In genomic region chr3:98414296-98414695, GRCm38 (mm10) we compare ENCODE assay signal across 19 mouse cellular contexts. TPM values are rescaled to one million over a fixed set of nuclear protein-coding genes. Genes with fewer than 3 reads are reported as not detected.
DNase-seq lines count a peak whose midpoint lies in the region; ATAC-seq lines count a peak whose summit lies in the region.
"Had no signal": no experiment of that assay in that cellular context is flagged by ENCODE, and none has a peak within 500 bp of the region (broad histone marks: within the 10 kb centered on the region; RNA-seq: fewer than 3 reads in every experiment).

No protein-coding gene starts in this region.

- no peak overlapping the region for H3K9ac ChIP-seq in kidney, embryonic 15.5 days
- no peak overlapping the region for H3K9ac ChIP-seq in heart, embryonic 12.5 days
- H3K9ac ChIP-seq: liver, embryonic 12.5 days had no signal

- H3K4me1 ChIP-seq in kidney, embryonic 15.5 days: peaks cover 57% of the 10 kb centered on the region
- H3K4me1 ChIP-seq in heart, embryonic 12.5 days (replicated peaks): peaks cover 62% of the 10 kb centered on the region

- H3K27ac ChIP-seq in kidney, embryonic 15.5 days: 0 out of 2 replicates have a peak overlapping the region, but pooled peaks have one; percentile 43
- H3K27ac ChIP-seq in heart, embryonic 12.5 days (ENCODE audit: poor library complexity, severe bottlenecking): peak overlapping the region; percentile 92
- H3K27ac ChIP-seq: liver, embryonic 12.5 days had no signal

- H3K36me3 ChIP-seq in kidney, embryonic 15.5 days: no peaks in the 10 kb centered on the region
- no peaks in the 10 kb centered on the region for H3K36me3 ChIP-seq in heart, embryonic 12.5 days
- H3K36me3 ChIP-seq: liver, embryonic 12.5 days had no signal

- intact Hi-C loops in heart, postnatal 10 days (cut with DNase I): loop anchor here (10.0 kb wide), 1 partner anchor 389 kb away; no protein-coding TSS in a partner anchor

- DNase-seq in kidney, postnatal 36 days: no peak
- peak; percentile 58 to 61 for DNase-seq in heart, postnatal 10 days
- DNase-seq in lung, postnatal 14 days: peak; percentile 55
- no peak for DNase-seq in right cerebral cortex, adult 2 months (ENCODE audit: low spot score in 2 of 2)
- no peak for DNase-seq in urinary bladder, postnatal 14 days (ENCODE audit: low spot score)
- DNase-seq: adrenal gland, postnatal 25 days; cerebellum, postnatal 25 days; right cerebral cortex, postnatal 14 days; thymus, adult 18-20 months had no signal

- WGBS in kidney, embryonic 15.5 days: 50% methylated on average over 3 of the region's 3 CpGs
- 34% methylated on average over 3 of the region's 3 CpGs for WGBS in heart, embryonic 12.5 days

- no peak overlapping the region for H3K4me2 ChIP-seq in kidney, embryonic 15.5 days
- H3K4me2 ChIP-seq in heart, embryonic 12.5 days: no peak overlapping the region; the same call in 1 of the 2 replicates
- H3K4me2 ChIP-seq: liver, embryonic 12.5 days had no signal

- H3K4me3 ChIP-seq in kidney, embryonic 15.5 days (replicated peaks): no peak overlapping the region
- no peak overlapping the region for H3K4me3 ChIP-seq in heart, embryonic 12.5 days
- H3K4me3 ChIP-seq: liver, embryonic 12.5 days; megakaryocyte, embryonic 14.5 days had no signal

- no peak for ATAC-seq in kidney, embryonic 15.5 days (replicated peaks; ENCODE audit: low FRiP score)
- no peak for ATAC-seq in heart, embryonic 12.5 days (ENCODE audit: insufficient number of reproducible peaks, low FRiP score)
- ATAC-seq: CD4-positive, CD25-positive, alpha-beta regulatory T cell, adult 4 months; inflammation-experienced regulatory T-cells, adult 6 months; liver, embryonic 12.5 days had no signal

- no peaks in the 10 kb centered on the region for H3K27me3 ChIP-seq in kidney, embryonic 15.5 days
- H3K27me3 ChIP-seq in heart, embryonic 12.5 days (replicated peaks): no peaks in the 10 kb centered on the region
- H3K27me3 ChIP-seq: liver, embryonic 12.5 days; megakaryocyte, embryonic 14.5 days had no signal

- H3K9me3 ChIP-seq in kidney, embryonic 15.5 days (replicated peaks): no peaks in the 10 kb centered on the region
- H3K9me3 ChIP-seq in heart, embryonic 12.5 days (replicated peaks): no peaks in the 10 kb centered on the region
- H3K9me3 ChIP-seq: liver, embryonic 12.5 days; megakaryocyte, embryonic 14.5 days had no signal

RNA-seq across cellular contexts. Expression of gene Zfp697, which starts 32.0 kb away (rescaled TPM):
- 14.4 and 16.6 TPM in 2 replicates for polyA plus RNA-seq in kidney, embryonic 15.5 days (2015; fragmentation: Nextera tagmentation; extraction: Ambion mirVana)
- 8.0 and 8.3 TPM in 2 replicates for polyA plus RNA-seq in heart, embryonic 12.5 days (2016; fragmentation: Nextera tagmentation; extraction: Ambion mirVana)
- 1 to 10 TPM; 7.9 to 8.6 TPM for total RNA-seq in heart, postnatal 10 days (2021)
- polyA plus RNA-seq: CD4-positive, CD25-positive, alpha-beta regulatory T cell, adult 4 months; inflammation-experienced regulatory T-cells, adult 6 months had no signal

RNA-seq across cellular contexts. Expression of gene Gm4450, which starts 42.6 kb away (rescaled TPM):
- polyA plus RNA-seq in kidney, embryonic 15.5 days (2015; fragmentation: Nextera tagmentation; extraction: Ambion mirVana): 25.8 and 26.4 TPM in 2 replicates
- polyA plus RNA-seq in heart, embryonic 12.5 days (2016; fragmentation: Nextera tagmentation; extraction: Ambion mirVana): not detected in 2 replicates
- not detected for total RNA-seq in heart, postnatal 10 days (2021)
- total RNA-seq: adrenal gland, postnatal 25 days; hematopoietic stem cell, adult 5-6 weeks; layer of hippocampus, adult 8-10 months; left cerebral cortex, postnatal 25 days had no signal
- polyA plus RNA-seq: CD4-positive, CD25-positive, alpha-beta regulatory T cell, adult 4 months; embryonic facial prominence, embryonic 11.5 days; inflammation-experienced regulatory T-cells, adult 6 months; liver, embryonic 12.5 days had no signal

Comparison
In these comparisons a context has a peak if more than half of its experiments do, and no peak if none do; other contexts are left out.
1. DNase-seq: peak in heart, postnatal 10 days (2 of 2) and lung, postnatal 14 days (single experiment); none in kidney, postnatal 36 days (0 of 2), right cerebral cortex, adult 2 months (0 of 2) and urinary bladder, postnatal 14 days (single experiment).
2. RNA of gene Gm4450, which starts 42.6 kb away (polyA plus RNA-seq): 25.8 to 26.4 TPM in kidney, embryonic 15.5 days; not detected in heart, embryonic 12.5 days; every median in the first group is over 10 times any median in the second.